In the genomic region with DNA sequence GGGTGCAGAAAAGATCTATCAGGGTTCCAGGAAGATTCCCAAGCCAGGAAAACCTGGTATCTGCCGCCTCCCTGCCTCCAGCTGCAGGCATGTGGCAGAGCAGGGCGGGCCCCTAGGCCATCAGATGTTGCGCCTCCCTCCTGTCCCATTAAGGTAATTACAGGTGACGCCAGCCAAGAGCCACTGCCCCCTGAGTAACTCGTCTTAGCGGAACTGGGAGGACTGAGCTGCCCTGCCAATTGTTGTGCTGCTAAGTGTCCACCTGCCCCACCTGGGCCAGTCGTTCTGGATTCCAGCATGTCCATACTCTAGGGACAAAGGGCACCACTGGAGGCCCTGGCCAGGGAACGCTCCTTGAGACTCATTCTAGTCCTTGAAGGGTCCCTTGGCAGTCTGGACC, we compare ENCODE assay signal across 24 mouse cellular contexts. TPM values are rescaled to one million over a fixed set of nuclear protein-coding genes. Genes with fewer than 3 reads are reported as not detected.
DNase-seq lines count a peak whose midpoint lies in the region; ATAC-seq and TF ChIP-seq lines count a peak whose summit lies in the region.
"Had no signal": no experiment of that assay in that cellular context is flagged by ENCODE, and none has a peak within 500 bp of the region (broad histone marks: within the 10 kb centered on the region; RNA-seq: fewer than 3 reads in every experiment).

No protein-coding gene starts in this region.

- TF ChIP-seq POLR2A in cerebellum, adult 2 months (IDR thresholded peaks at IDR 0.05; ENCODE audit: borderline replicate concordance, insufficient read depth, low read length): no peak
- no peak for TF ChIP-seq POLR2A in thymus, adult 2 months (IDR thresholded peaks at IDR 0.05; ENCODE audit: control insufficient read depth, extremely low read depth, insufficient read depth, low read length, poor library complexity)

- H3K4me1 ChIP-seq in lung, embryonic 16.5 days (replicated peaks; ENCODE audit: control insufficient read depth, insufficient read depth, low read length): peaks cover 9% of the 10 kb centered on the region; the same call in 1 of the 2 replicates
- H3K4me1 ChIP-seq in intestine, postnatal 0 days (replicated peaks; ENCODE audit: control insufficient read depth, insufficient read depth, low read length): peaks cover 4% of the 10 kb centered on the region; the same call in 1 of the 2 replicates
- H3K4me1 ChIP-seq in cerebellum, adult 2 months (ENCODE audit: control insufficient read depth, insufficient read depth, low read length): no peaks in the 10 kb centered on the region
- H3K4me1 ChIP-seq in thymus, adult 2 months (replicated peaks; ENCODE audit: control insufficient read depth, insufficient read depth, low read length): no peaks in the 10 kb centered on the region
- H3K4me1 ChIP-seq: forebrain, embryonic 15.5 days; heart, embryonic 13.5 days; hindbrain, embryonic 15.5 days; midbrain, embryonic 12.5 days; neural tube, embryonic 13.5 days had no signal

- no peak for DNase-seq in lung, postnatal 4 days
- peak; percentile 33 for DNase-seq in kidney, postnatal 14 days
- no peak for DNase-seq in heart, postnatal 10 days
- no peak for DNase-seq in cerebellum, adult 2 months
- no peak for DNase-seq in thymus, adult 2 months
- DNase-seq: cerebellum, adult 9-10 months; gastrocnemius, postnatal 14 days; heart, adult 18-20 months; heart, postnatal 36 days; left cerebral cortex, postnatal 4 days; lung, embryonic 14.5 days had no signal

- H3K36me3 ChIP-seq in lung, embryonic 16.5 days (ENCODE audit: control insufficient read depth, insufficient read depth, low read length): no peaks in the 10 kb centered on the region
- H3K36me3 ChIP-seq in intestine, postnatal 0 days (ENCODE audit: control insufficient read depth, insufficient read depth): peaks cover 19% of the 10 kb centered on the region
- H3K36me3 ChIP-seq in thymus, adult 2 months (ENCODE audit: control insufficient read depth, insufficient read depth, low read length): no peaks in the 10 kb centered on the region
- H3K36me3 ChIP-seq: embryonic facial prominence, embryonic 13.5 days; forebrain, embryonic 15.5 days; heart, embryonic 13.5 days; hindbrain, embryonic 15.5 days; midbrain, embryonic 12.5 days; neural tube, embryonic 13.5 days had no signal

- no peaks in the 10 kb centered on the region for H3K9me3 ChIP-seq in lung, embryonic 16.5 days (ENCODE audit: control insufficient read depth, low read length)
- H3K9me3 ChIP-seq in intestine, postnatal 0 days (ENCODE audit: control insufficient read depth): no peaks in the 10 kb centered on the region
- H3K9me3 ChIP-seq: embryonic facial prominence, embryonic 13.5 days; forebrain, embryonic 15.5 days; heart, embryonic 13.5 days; hindbrain, embryonic 15.5 days; midbrain, embryonic 12.5 days; neural tube, embryonic 13.5 days had no signal

- peak; percentile 18; the same call in 1 of the 2 replicates for ATAC-seq in lung, embryonic 16.5 days (ENCODE audit: low read depth)
- peak; percentile 87 for ATAC-seq in intestine, postnatal 0 days
- ATAC-seq: forebrain, embryonic 15.5 days had no signal

- H3K27ac ChIP-seq in lung, embryonic 16.5 days (ENCODE audit: low read length): no peak overlapping the region
- H3K27ac ChIP-seq in intestine, postnatal 0 days (ENCODE audit: low read depth, low read length): peak overlapping the region; percentile 91
- H3K27ac ChIP-seq in cerebellum, adult 2 months (ENCODE audit: insufficient read depth, low read length): no peak overlapping the region
- no peak overlapping the region for H3K27ac ChIP-seq in thymus, adult 2 months (ENCODE audit: control insufficient read depth, insufficient read depth, low read length)
- H3K27ac ChIP-seq: embryonic facial prominence, embryonic 13.5 days; forebrain, embryonic 15.5 days; heart, embryonic 13.5 days; hindbrain, embryonic 15.5 days; left cerebral cortex, adult 2 months; midbrain, embryonic 12.5 days; neural tube, embryonic 13.5 days had no signal

- no peak overlapping the region for H3K4me3 ChIP-seq in lung, embryonic 16.5 days (ENCODE audit: low read length)
- no peak overlapping the region for H3K4me3 ChIP-seq in intestine, postnatal 0 days (ENCODE audit: low read depth, low read length)
- H3K4me3 ChIP-seq in cerebellum, adult 2 months (replicated peaks; ENCODE audit: insufficient read depth, low read depth, low read length): no peak overlapping the region
- no peak overlapping the region for H3K4me3 ChIP-seq in thymus, adult 2 months (ENCODE audit: control insufficient read depth, insufficient read depth, low read length)
- H3K4me3 ChIP-seq: embryonic facial prominence, embryonic 13.5 days; forebrain, embryonic 15.5 days; heart, embryonic 13.5 days; hindbrain, embryonic 15.5 days; left cerebral cortex, adult 2 months; midbrain, embryonic 12.5 days; neural tube, embryonic 13.5 days had no signal

- 0 out of 2 replicates have a peak overlapping the region, but pooled peaks have one; percentile 1 for H3K4me2 ChIP-seq in lung, embryonic 16.5 days (ENCODE audit: low read depth, low read length)
- peak overlapping the region; percentile 52 for H3K4me2 ChIP-seq in intestine, postnatal 0 days (replicated peaks; ENCODE audit: low read depth)
- H3K4me2 ChIP-seq: embryonic facial prominence, embryonic 13.5 days; forebrain, embryonic 15.5 days; heart, embryonic 13.5 days; hindbrain, embryonic 15.5 days; liver, embryonic 11.5 days; lung, embryonic 14.5 days; midbrain, embryonic 12.5 days; neural tube, embryonic 13.5 days had no signal

- H3K9ac ChIP-seq in lung, embryonic 16.5 days (ENCODE audit: low read length): no peak overlapping the region
- H3K9ac ChIP-seq in intestine, postnatal 0 days (ENCODE audit: low read depth, low read length): peak overlapping the region; percentile 26; the same call in 1 of the 2 replicates
- H3K9ac ChIP-seq: embryonic facial prominence, embryonic 13.5 days; forebrain, embryonic 15.5 days; heart, embryonic 13.5 days; hindbrain, embryonic 15.5 days; lung, embryonic 14.5 days; midbrain, embryonic 12.5 days; neural tube, embryonic 13.5 days had no signal

- 49% methylated on average over 8 of the region's 8 CpGs for WGBS in lung, embryonic 16.5 days
- WGBS in intestine, postnatal 0 days: 36% methylated on average over 8 of the region's 8 CpGs
- WGBS in cerebellum, adult 2 months: 75% methylated on average over 8 of the region's 8 CpGs
- 96% methylated on average over 8 of the region's 8 CpGs for WGBS in thymus, adult 2 months

- H3K27me3 ChIP-seq in lung, embryonic 16.5 days (ENCODE audit: control insufficient read depth, insufficient read depth, low read depth, low read length): peaks cover 24% of the 10 kb centered on the region
- H3K27me3 ChIP-seq in intestine, postnatal 0 days (replicated peaks; ENCODE audit: control insufficient read depth, insufficient read depth, low read length): 0 out of 2 replicates have a peak, but pooled peaks cover 4% of the 10 kb centered on the region
- no peaks in the 10 kb centered on the region for H3K27me3 ChIP-seq in cerebellum, adult 2 months (ENCODE audit: control insufficient read depth, insufficient read depth, low read length)
- peaks cover under 1% of the 10 kb centered on the region; the same call in 1 of the 2 replicates for H3K27me3 ChIP-seq in thymus, adult 2 months (ENCODE audit: control insufficient read depth, insufficient read depth, low read length)

- TF ChIP-seq CTCF in intestine, postnatal 0 days (IDR thresholded peaks at IDR 0.05; ENCODE audit: low read depth): peak; percentile 52
- no peak for TF ChIP-seq CTCF in cerebellum, adult 2 months (IDR thresholded peaks at IDR 0.05; ENCODE audit: borderline replicate concordance, insufficient read depth, low read depth, low read length)
- TF ChIP-seq CTCF in thymus, adult 2 months (IDR thresholded peaks at IDR 0.05; ENCODE audit: borderline replicate concordance, control insufficient read depth, extremely low read depth, insufficient read depth, low read length, poor library complexity): no peak

- intact Hi-C loops in heart, postnatal 10 days (cut with DNase I): no loop called here

RNA-seq across cellular contexts. Expression of a gene that starts 6.6 kb away (rescaled TPM):
- 2.6 and 3.7 TPM in 2 replicates for polyA plus RNA-seq in lung, embryonic 16.5 days (2015; fragmentation: Nextera tagmentation; extraction: Ambion mirVana)
- 19.2 and 24.1 TPM in 2 replicates for polyA plus RNA-seq in intestine, postnatal 0 days (2015; fragmentation: Nextera tagmentation; extraction: Ambion mirVana)
- total RNA-seq in heart, postnatal 10 days (2021): not detected
- polyA plus RNA-seq in cerebellum, adult 2 months (2012; rRNA removed): 0.05 TPM in 1 of 2 replicates, not detected in the other
- 1.4 and 1.9 TPM in 2 replicates for polyA plus RNA-seq in thymus, adult 2 months (2012; rRNA removed)
- total RNA-seq: adrenal gland, adult 18-20 months; gastrocnemius, postnatal 14 days; heart, adult 18-20 months; heart, postnatal 36 days; left cerebral cortex, adult 2 months; left cerebral cortex, postnatal 4 days; megakaryocyte progenitor cell, adult 5-6 weeks had no signal
- polyA plus RNA-seq: C2C12; forebrain, embryonic 15.5 days; hindbrain, embryonic 15.5 days; neural tube, embryonic 13.5 days had no signal

RNA-seq across cellular contexts. Expression of a gene that starts 14.0 kb away (rescaled TPM):
- polyA plus RNA-seq in lung, embryonic 16.5 days (2015; fragmentation: Nextera tagmentation; extraction: Ambion mirVana): 6.1 and 7.0 TPM in 2 replicates
- polyA plus RNA-seq in intestine, postnatal 0 days (2015; fragmentation: Nextera tagmentation; extraction: Ambion mirVana): 13.0 and 15.9 TPM in 2 replicates
- total RNA-seq in heart, postnatal 10 days (2021): 1 to 10 TPM; 4.1 to 4.5 TPM
- polyA plus RNA-seq in cerebellum, adult 2 months (2012; rRNA removed): 5.1 and 5.6 TPM in 2 replicates
- polyA plus RNA-seq in thymus, adult 2 months (2012; rRNA removed): 35.0 and 38.9 TPM in 2 replicates

RNA-seq across cellular contexts. Expression of a gene that starts 43.5 kb away (rescaled TPM):
- polyA plus RNA-seq in lung, embryonic 16.5 days (2015; fragmentation: Nextera tagmentation; extraction: Ambion mirVana): 7.4 and 7.7 TPM in 2 replicates
- polyA plus RNA-seq in intestine, postnatal 0 days (2015; fragmentation: Nextera tagmentation; extraction: Ambion mirVana): 3.8 and 4.5 TPM in 2 replicates
- 1 to 10 TPM; 6.1 to 7.7 TPM for total RNA-seq in heart, postnatal 10 days (2021)
- polyA plus RNA-seq in cerebellum, adult 2 months (2012; rRNA removed): 176 and 185 TPM in 2 replicates
- polyA plus RNA-seq in thymus, adult 2 months (2012; rRNA removed): 20.0 and 22.6 TPM in 2 replicates

RNA-seq across cellular contexts. Expression of a gene that starts 47.9 kb away (rescaled TPM):
- polyA plus RNA-seq in lung, embryonic 16.5 days (2015; fragmentation: Nextera tagmentation; extraction: Ambion mirVana): 131 and 159 TPM in 2 replicates
- 73.8 and 81.0 TPM in 2 replicates for polyA plus RNA-seq in intestine, postnatal 0 days (2015; fragmentation: Nextera tagmentation; extraction: Ambion mirVana)
- total RNA-seq in heart, postnatal 10 days (2021): 10 to 100 TPM; 63.6 to 76.0 TPM
- polyA plus RNA-seq in cerebellum, adult 2 months (2012; rRNA removed): 79.1 and 83.5 TPM in 2 replicates
- 87.0 and 96.5 TPM in 2 replicates for polyA plus RNA-seq in thymus, adult 2 months (2012; rRNA removed)

RNA-seq across cellular contexts. Expression of a gene that starts 50.2 kb away (rescaled TPM):
- not detected in 2 replicates for polyA plus RNA-seq in lung, embryonic 16.5 days (2015; fragmentation: Nextera tagmentation; extraction: Ambion mirVana)
- not detected in 2 replicates for polyA plus RNA-seq in intestine, postnatal 0 days (2015; fragmentation: Nextera tagmentation; extraction: Ambion mirVana)
- total RNA-seq in heart, postnatal 10 days (2021): 1 to 10 TPM in 1 of 2 experiments, under 1 TPM in 1; 0.69 to 1.2 TPM
- 6.7 and 6.8 TPM in 2 replicates for polyA plus RNA-seq in cerebellum, adult 2 months (2012; rRNA removed)
- 3.3 and 3.5 TPM in 2 replicates for polyA plus RNA-seq in thymus, adult 2 months (2012; rRNA removed)
- polyA plus RNA-seq: embryonic facial prominence, embryonic 13.5 days; heart, embryonic 13.5 days; liver, embryonic 11.5 days; midbrain, embryonic 12.5 days; neural tube, embryonic 13.5 days had no signal
